Mouse (Mus musculus) heart, postnatal 0 days (tissue): ENCODE results near the gene Prelid1. TPM values are rescaled to one million over a fixed set of nuclear protein-coding genes. Genes with fewer than 3 reads are reported as not detected.

ENCODE experiments used
- ATAC-seq: fragments of 200-750 bp; cut with Nextera tagmentation; 2 replicates; pipeline ENCODE4 v1.8.0; 2017; ENCODE audit warnings: low read depth, moderate number of reproducible peaks, moderate library complexity; ENCODE audit not compliant: insufficient read depth
- DNase-seq: peaks from one replicate; pipeline ENCODE4 v3.0.0-alpha.2; 2016; ENCODE audit warnings: low spot score
- H3K27ac ChIP-seq: fragments of 300-500 bp; sonication (generic); 2 replicates; pipeline ENCODE4 v1.5.1; 2014; ENCODE audit warnings: low read depth, mild to moderate bottlenecking
- H3K27me3 ChIP-seq: fragments of 300-500 bp; sonication (generic); 2 replicates; pipeline ENCODE4 v1.6.1; 2014; ENCODE audit warnings: low read length, mixed read lengths; ENCODE audit not compliant: control insufficient read depth, insufficient read depth
- H3K36me3 ChIP-seq: fragments of 300-500 bp; sonication (generic); replicated peaks from 2 replicates; pipeline ENCODE4 v1.6.1; 2014; ENCODE audit warnings: low read length, mixed read lengths; ENCODE audit not compliant: control insufficient read depth, insufficient read depth
- H3K4me1 ChIP-seq: fragments of 300-500 bp; sonication (generic); 2 replicates; pipeline ENCODE4 v1.6.1; 2014; ENCODE audit warnings: antibody characterized with exemption; ENCODE audit not compliant: control insufficient read depth, insufficient read depth
- H3K4me2 ChIP-seq: fragments of 300-500 bp; sonication (generic); 2 replicates; pipeline ENCODE4 v1.6.1; 2014; ENCODE audit warnings: low read depth, mild to moderate bottlenecking, low read length, moderate library complexity
- H3K4me3 ChIP-seq: fragments of 300-500 bp; sonication (generic); 2 replicates; pipeline ENCODE4 v1.5.1; 2014; ENCODE audit warnings: low read depth, low read length
- H3K9ac ChIP-seq: fragments of 300-500 bp; sonication (generic); replicated peaks from 2 replicates; pipeline ENCODE4 v1.6.1; 2014; ENCODE audit warnings: low read depth, low read length, mixed read lengths
- H3K9me3 ChIP-seq: fragments of 300-500 bp; sonication (generic); replicated peaks from 2 replicates; pipeline ENCODE4 v1.6.1; 2016; ENCODE audit warnings: low read length; ENCODE audit not compliant: control insufficient read depth
- CTCF ChIP-seq: IDR thresholded peaks from 2 replicates; pipeline ENCODE4 v1.5.1; 2016; ENCODE audit warnings: antibody characterized with exemption, control low read depth, low read depth
- EP300 ChIP-seq: IDR thresholded peaks from 2 replicates; pipeline ENCODE4 v1.6.1; 2016; ENCODE audit warnings: antibody characterized with exemption, low read depth
- WGBS: fragments of 180-500 bp; shearing (Covaris S2); extraction: QIAGEN DNeasy Blood & Tissue Kit; methylation state at CpG from one replicate; pipeline ENCODE4 v1.1.7; 2014; 5-methylcytosine and 5-hydroxymethylcytosine counted together
- polyA plus RNA-seq: library from polyadenylated mRNA; unstranded; fragments of >200 nt; fragmentation: Nextera tagmentation; extraction: Ambion mirVana; gene quantifications from 2 replicates; pipeline ENCODE4 v1.2.1, GENCODE M21; 2015
- total RNA-seq: library from RNA; depleted of rRNA; stranded (reverse); fragments of >200 nt; gene quantifications from 2 replicates; pipeline ENCODE4 v1.2.3, GENCODE M21; 2014; ENCODE audit warnings: low replicate concordance

Prelid1 gene
- total and polyA plus RNA-seq, 2 experiments from 2014 or later, result 161 to 192 TPM

GRCm38 (mm10) chr13:55337341-55337975 is 17.2 kb downstream of the Prelid1 start:
- H3K9me3 ChIP-seq, result no peaks in the 10 kb centered on the region
- H3K4me1 ChIP-seq, result no peaks in the 10 kb centered on the region
- no peak overlapping the region for H3K4me3 ChIP-seq
- DNase-seq (no peak), ATAC-seq (no peak)
- H3K4me2 ChIP-seq, result no peak overlapping the region
- H3K9ac ChIP-seq, result no peak overlapping the region
- TF ChIP-seq CTCF (no peak), EP300 (no peak)
- no peak overlapping the region for H3K27ac ChIP-seq
- WGBS, result 70% methylated on average over 10 of the region's 10 CpGs
- H3K36me3 ChIP-seq, result no peaks in the 10 kb centered on the region
- H3K27me3 ChIP-seq, result no peaks in the 10 kb centered on the region

- Histone ChIP-seq H3K4me1 (no peaks in the 10 kb centered on the region), H3K27ac (no peak overlapping the region), H3K4me2 (no peak overlapping the region), H3K4me3 (no peak overlapping the region), H3K9me3 (no peaks in the 10 kb centered on the region), H3K9ac (no peak overlapping the region), H3K36me3 (no peaks in the 10 kb centered on the region), H3K27me3 (no peaks in the 10 kb centered on the region)
- TF ChIP-seq CTCF (no peak), EP300 (no peak)
- ATAC-seq (no peak), DNase-seq (no peak)
- WGBS, result 46% methylated on average over 12 of the region's 12 CpGs
Observed at GRCm38 (mm10) chr13:55338131-55339054, 18.1 kb downstream of the Prelid1 start.

- Histone ChIP-seq H3K4me2 (no peak overlapping the region), H3K36me3 (peaks cover 8% of the 10 kb centered on the region), H3K9ac (no peak overlapping the region), H3K27ac (no peak overlapping the region), H3K4me1 (no peaks in the 10 kb centered on the region), H3K9me3 (no peaks in the 10 kb centered on the region), H3K4me3 (no peak overlapping the region), H3K27me3 (no peaks in the 10 kb centered on the region)
- TF ChIP-seq EP300 (no peak), CTCF (no peak)
- no peak for DNase-seq
- 39% methylated on average over 2 of the region's 2 CpGs for WGBS
- ATAC-seq, result no peak
Observed at GRCm38 (mm10) chr13:55339259-55339658, 19.0 kb downstream of the Prelid1 start.

GRCm38 (mm10) chr13:55342469-55342868 is 22.2 kb downstream of the Prelid1 start:
- H3K27me3 ChIP-seq, result no peaks in the 10 kb centered on the region
- no peak overlapping the region for H3K27ac ChIP-seq
- no peak overlapping the region for H3K4me2 ChIP-seq
- peaks cover 40% of the 10 kb centered on the region for H3K36me3 ChIP-seq
- TF ChIP-seq CTCF, result no peak
- TF ChIP-seq EP300, result no peak
- no peaks in the 10 kb centered on the region for H3K4me1 ChIP-seq
- no peak overlapping the region for H3K9ac ChIP-seq
- no peak for ATAC-seq
- no peak overlapping the region for H3K4me3 ChIP-seq
- DNase-seq, result no peak
- 35% methylated on average over 11 of the region's 11 CpGs for WGBS
- no peaks in the 10 kb centered on the region for H3K9me3 ChIP-seq

- ATAC-seq, result no peak
- WGBS, result 78% methylated on average over 7 of the region's 7 CpGs
- TF ChIP-seq EP300 (no peak), CTCF (no peak)
- Histone ChIP-seq H3K9ac (no peak overlapping the region), H3K9me3 (no peaks in the 10 kb centered on the region), H3K4me1 (no peaks in the 10 kb centered on the region), H3K36me3 (peaks cover 57% of the 10 kb centered on the region), H3K4me3 (no peak overlapping the region), H3K4me2 (no peak overlapping the region), H3K27ac (no peak overlapping the region), H3K27me3 (no peaks in the 10 kb centered on the region)
- DNase-seq, result no peak
Observed at GRCm38 (mm10) chr13:55344286-55344685, 24.0 kb downstream of the Prelid1 start.

GRCm38 (mm10) chr13:55346745-55347144 is 26.4 kb downstream of the Prelid1 start:
- Histone ChIP-seq H3K9me3 (no peaks in the 10 kb centered on the region), H3K27ac (no peak overlapping the region), H3K27me3 (no peaks in the 10 kb centered on the region), H3K9ac (no peak overlapping the region), H3K4me3 (no peak overlapping the region), H3K4me2 (no peak overlapping the region), H3K36me3 (peaks cover 75% of the 10 kb centered on the region), H3K4me1 (no peaks in the 10 kb centered on the region)
- no peak for TF ChIP-seq CTCF
- no peak for DNase-seq
- 79% methylated on average over 11 of the region's 11 CpGs for WGBS
- ATAC-seq, result no peak
